Comparison of ENCODE assay signal across 1 mouse cellular context in genomic region chr5:144002461-144003192, GRCm38 (mm10).
TF ChIP-seq lines count a peak whose summit lies in the region.

No protein-coding gene starts in this region.

TF ChIP-seq in CH12.LX, 34 proteins besides CTCF, POLR2A, EP300 and RAD21 (continued from another document):
- TF ChIP-seq ETS1 (conservative IDR thresholded peaks at IDR 0.05; ENCODE audit: low read depth, low read length) (peak; percentile 37; the same call in 1 of the 2 replicates), CHD2 (IDR thresholded peaks at IDR 0.05; ENCODE audit: low read length) (peak; percentile 73), USF2 (conservative IDR thresholded peaks at IDR 0.05; ENCODE audit: low read depth, low read length) (no peak), HCFC1 (IDR thresholded peaks at IDR 0.05; ENCODE audit: low read depth, low read length) (no peak), TBP (conservative IDR thresholded peaks at IDR 0.05; ENCODE audit: low read depth, low read length) (0 out of 2 replicates have a peak, but pooled peaks have one; percentile 30), MXI1 (IDR thresholded peaks at IDR 0.05; ENCODE audit: low read depth, low read length) (peak; percentile 95), POLR2AphosphoS2 (IDR thresholded peaks at IDR 0.05; ENCODE audit: low read depth, low read length) (0 out of 2 replicates have a peak, but pooled peaks have one; percentile 60), MAZ (IDR thresholded peaks at IDR 0.05; ENCODE audit: low read depth, low read length) (no peak), NELFE (IDR thresholded peaks at IDR 0.05; ENCODE audit: low read depth, low read length) (no peak), SIN3A (IDR thresholded peaks at IDR 0.05; ENCODE audit: low read length) (peak; percentile 84), MYC (IDR thresholded peaks at IDR 0.05; ENCODE audit: low read depth, low read length) (peak; percentile 99), ELF1 (IDR thresholded peaks at IDR 0.05; ENCODE audit: low read depth, low read length) (no peak), E2F4 (IDR thresholded peaks at IDR 0.05; ENCODE audit: insufficient replicate concordance, low read depth, low read length) (no peak), ZKSCAN1 (IDR thresholded peaks at IDR 0.05; ENCODE audit: borderline replicate concordance, low read depth, low read length) (no peak), NRF1 (IDR thresholded peaks at IDR 0.05; ENCODE audit: low read depth, low read length) (no peak), USF1 (IDR thresholded peaks at IDR 0.05; ENCODE audit: low read depth, low read length) (peak; percentile 20; the same call in 1 of the 2 replicates), KAT2A (IDR thresholded peaks at IDR 0.05; ENCODE audit: insufficient replicate concordance, low read length) (no peak), SMC3 (IDR thresholded peaks at IDR 0.05; ENCODE audit: low read depth, low read length) (no peak), TCF12 (IDR thresholded peaks at IDR 0.05; ENCODE audit: low read depth, low read length) (no peak; the same call in 1 of the 2 replicates), MAFK (IDR thresholded peaks at IDR 0.05; ENCODE audit: insufficient replicate concordance, low read length) (no peak), ZC3H11A (IDR thresholded peaks at IDR 0.05; ENCODE audit: low read depth, low read length) (no peak)
